Comparison of ENCODE assay signal across 7 mouse cellular contexts in the genomic region with DNA sequence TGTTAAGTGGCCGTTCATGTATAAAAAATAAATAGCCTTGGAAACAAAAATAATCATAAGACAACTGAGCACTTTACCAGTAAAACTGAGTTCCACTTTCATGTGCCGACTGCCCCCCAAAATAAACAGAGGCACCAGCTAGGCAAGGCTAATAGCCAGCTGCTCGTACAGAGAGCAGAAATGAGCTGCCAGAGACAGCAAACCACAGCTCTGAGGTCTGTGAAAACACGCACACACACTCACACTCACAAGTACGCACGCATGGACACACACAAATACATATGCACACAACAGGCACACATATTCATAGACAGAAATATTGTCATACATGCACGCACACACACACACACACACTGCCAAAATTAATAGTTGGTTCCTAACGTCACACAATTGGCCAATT. TPM values are rescaled to one million over a fixed set of nuclear protein-coding genes. Genes with fewer than 3 reads are reported as not detected.
DNase-seq lines count a peak whose midpoint lies in the region; ATAC-seq and TF ChIP-seq lines count a peak whose summit lies in the region.

No protein-coding gene starts in this region.

- H3K36me3 ChIP-seq in neural tube, embryonic 12.5 days, result no peaks in the 10 kb centered on the region
- H3K36me3 ChIP-seq in intestine, postnatal 0 days (ENCODE audit: control insufficient read depth, insufficient read depth), result no peaks in the 10 kb centered on the region
- H3K36me3 ChIP-seq in stomach, embryonic 15.5 days, result no peaks in the 10 kb centered on the region

- no peaks in the 10 kb centered on the region for H3K27me3 ChIP-seq in neural tube, embryonic 12.5 days (replicated peaks)
- H3K27me3 ChIP-seq in intestine, postnatal 0 days (replicated peaks; ENCODE audit: control insufficient read depth, insufficient read depth, low read length), result no peaks in the 10 kb centered on the region
- H3K27me3 ChIP-seq in stomach, embryonic 15.5 days (replicated peaks), result no peaks in the 10 kb centered on the region

- 61% methylated on average over 8 of the region's 8 CpGs for WGBS in neural tube, embryonic 12.5 days
- WGBS in intestine, postnatal 0 days, result 21% methylated on average over 8 of the region's 8 CpGs
- WGBS in stomach, embryonic 15.5 days, result 15% methylated on average over 8 of the region's 8 CpGs

- 0 out of 2 replicates have a peak overlapping the region, but pooled peaks have one; percentile 29 for H3K4me2 ChIP-seq in neural tube, embryonic 12.5 days (replicated peaks)
- peak overlapping the region; percentile 37 for H3K4me2 ChIP-seq in intestine, postnatal 0 days (replicated peaks; ENCODE audit: low read depth)
- peak overlapping the region; percentile 38 for H3K4me2 ChIP-seq in stomach, embryonic 15.5 days

- no peak overlapping the region for H3K27ac ChIP-seq in neural tube, embryonic 12.5 days
- peak overlapping the region; percentile 67 for H3K27ac ChIP-seq in embryonic fibroblast, embryonic 13.5 days (ENCODE audit: insufficient read depth, low read length)
- peak overlapping the region; percentile 46 for H3K27ac ChIP-seq in intestine, postnatal 0 days (ENCODE audit: low read depth, low read length)
- H3K27ac ChIP-seq in stomach, embryonic 15.5 days, result peak overlapping the region; percentile 87

- DNase-seq in neural tube, embryonic 10.5 days (ENCODE audit: extremely low spot score, low spot score), result no peak
- DNase-seq in cerebellum, adult 8-10 months, result no peak

- TF ChIP-seq POLR2A in embryonic fibroblast, embryonic 13.5 days (IDR thresholded peaks at IDR 0.05; ENCODE audit: low read depth, low read length), result no peak

- no peak for ATAC-seq in neural tube, embryonic 12.5 days (ENCODE audit: low FRiP score, low read depth)
- ATAC-seq in intestine, postnatal 0 days, result no peak
- ATAC-seq in stomach, embryonic 15.5 days (ENCODE audit: insufficient read depth, low FRiP score, low read depth), result no peak
- no peak for ATAC-seq in frontal cortex, adult (ENCODE audit: low TSS enrichment)

- no peak overlapping the region for H3K9ac ChIP-seq in neural tube, embryonic 12.5 days
- no peak overlapping the region for H3K9ac ChIP-seq in intestine, postnatal 0 days (ENCODE audit: low read depth, low read length)
- no peak overlapping the region for H3K9ac ChIP-seq in stomach, embryonic 15.5 days

- peaks cover 30% of the 10 kb centered on the region for H3K4me1 ChIP-seq in neural tube, embryonic 12.5 days
- H3K4me1 ChIP-seq in embryonic fibroblast, embryonic 13.5 days (ENCODE audit: control insufficient read depth, insufficient read depth, low read length), result peaks cover 9% of the 10 kb centered on the region; the same call in 1 of the 2 replicates
- H3K4me1 ChIP-seq in intestine, postnatal 0 days (replicated peaks; ENCODE audit: control insufficient read depth, insufficient read depth, low read length), result peaks cover 55% of the 10 kb centered on the region
- H3K4me1 ChIP-seq in stomach, embryonic 15.5 days, result peaks cover 70% of the 10 kb centered on the region

- H3K9me3 ChIP-seq in neural tube, embryonic 12.5 days, result no peaks in the 10 kb centered on the region
- H3K9me3 ChIP-seq in intestine, postnatal 0 days (ENCODE audit: control insufficient read depth), result no peaks in the 10 kb centered on the region
- H3K9me3 ChIP-seq in stomach, embryonic 15.5 days, result no peaks in the 10 kb centered on the region

- H3K4me3 ChIP-seq in neural tube, embryonic 12.5 days, result no peak overlapping the region
- no peak overlapping the region for H3K4me3 ChIP-seq in embryonic fibroblast, embryonic 13.5 days (ENCODE audit: insufficient read depth, low read length)
- no peak overlapping the region for H3K4me3 ChIP-seq in intestine, postnatal 0 days (ENCODE audit: low read depth, low read length)
- H3K4me3 ChIP-seq in stomach, embryonic 15.5 days (replicated peaks), result 0 out of 2 replicates have a peak overlapping the region, but pooled peaks have one; percentile 1

- no peak for TF ChIP-seq CTCF in embryonic fibroblast, embryonic 13.5 days (IDR thresholded peaks at IDR 0.05; ENCODE audit: borderline replicate concordance, insufficient read depth, low read length)
- no peak for TF ChIP-seq CTCF in intestine, postnatal 0 days (IDR thresholded peaks at IDR 0.05; ENCODE audit: low read depth)

RNA-seq across cellular contexts. Expression of gene Rassf3, which starts 46.6 kb away (rescaled TPM):
- polyA plus RNA-seq in neural tube, embryonic 12.5 days (2016; fragmentation: Nextera tagmentation; extraction: Ambion mirVana), result 11.4 and 13.5 TPM in 2 replicates
- polyA plus RNA-seq in embryonic fibroblast, embryonic 13.5 days (2011; ENCODE audit: insufficient read length, low read depth, missing spikeins), result 18.0 and 20.5 TPM in 2 replicates
- 16.7 and 18.1 TPM in 2 replicates for polyA plus RNA-seq in intestine, postnatal 0 days (2015; fragmentation: Nextera tagmentation; extraction: Ambion mirVana)
- polyA plus RNA-seq in stomach, embryonic 15.5 days (2015; fragmentation: Nextera tagmentation; extraction: Ambion mirVana), result 22.4 and 25.7 TPM in 2 replicates
